Mouse (Mus musculus) CH12.LX (cell line): ENCODE measurements around the gene Gm44973. TPM values are rescaled to one million over a fixed set of nuclear protein-coding genes. Genes with fewer than 3 reads are reported as not detected.

ENCODE experiments used
- DNase-seq: peaks from one replicate; pipeline ENCODE4 v3.0.0-alpha.2; 2013; ENCODE audit errors: extremely low read depth
- H3K27ac ChIP-seq: 2 replicates; pipeline ENCODE4 v1.5.1; 2012; ENCODE audit warnings: low read depth, mild to moderate bottlenecking, control low read depth, moderate library complexity; ENCODE audit not compliant: insufficient read depth
- H3K27me3 ChIP-seq: replicated peaks from 2 replicates; pipeline ENCODE3; 2012; ENCODE audit warnings: inconsistent platforms
- H3K36me3 ChIP-seq, 2 experiments: replicated peaks in 1 of 2; 2 replicates each; pipeline versions ENCODE3 to v1.6.1; 2012; ENCODE audit warnings: inconsistent platforms in 1 of 2, low read length in 1 of 2, mild to moderate bottlenecking in 1 of 2, mixed read lengths in 1 of 2, moderate library complexity in 1 of 2; ENCODE audit not compliant: control insufficient read depth in 1 of 2, insufficient read depth in 1 of 2
- H3K4me1 ChIP-seq, 2 experiments: 2 replicates each; pipeline ENCODE4 v1.6.1; 2012; ENCODE audit warnings: inconsistent platforms in 1 of 2, moderate library complexity in 1 of 2; ENCODE audit not compliant: insufficient read depth in 2 of 2, control insufficient read depth in 1 of 2
- H3K4me2 ChIP-seq: 2 replicates; pipeline ENCODE4 v1.6.1; 2012; ENCODE audit warnings: low read depth, mild to moderate bottlenecking, control low read depth; ENCODE audit not compliant: poor library complexity, insufficient read depth, severe bottlenecking
- H3K4me3 ChIP-seq, 3 experiments: fragments of 150-350 bp in 1 of 3; sonication (generic) in 1 of 3; replicated peaks in 1 of 3; 2 replicates each; pipeline versions ENCODE3 to v1.5.1; 2011 to 2012; ENCODE audit warnings: low read depth in 2 of 3, low read length in 2 of 3, mild to moderate bottlenecking in 2 of 3, moderate library complexity in 2 of 3, control low read depth in 1 of 3, improper control_type of control experiment in 1 of 3, inconsistent platforms in 1 of 3, mixed read lengths in 1 of 3; ENCODE audit not compliant: poor library complexity in 1 of 3
- H3K79me2 ChIP-seq: replicated peaks from 2 replicates; pipeline ENCODE4 v1.6.1; 2012; ENCODE audit warnings: mild to moderate bottlenecking, moderate library complexity; ENCODE audit not compliant: control insufficient read depth, poor library complexity, insufficient read depth, severe bottlenecking; ENCODE audit errors: extremely low read depth
- H3K9ac ChIP-seq: 2 replicates; pipeline ENCODE4 v1.6.1; 2012; ENCODE audit warnings: low read depth, mild to moderate bottlenecking, control low read depth, moderate library complexity; ENCODE audit not compliant: insufficient read depth
- H3K9me3 ChIP-seq: replicated peaks from 2 replicates; pipeline ENCODE3; 2012; ENCODE audit warnings: low read length, inconsistent platforms, mixed read lengths
- BHLHE40 ChIP-seq: IDR thresholded peaks from 2 replicates; pipeline ENCODE4 v1.6.1; 2011; ENCODE audit warnings: mild to moderate bottlenecking, low read depth, low read length, improper control_type of control experiment
- CTCF ChIP-seq, 2 experiments: IDR thresholded peaks in 1 of 2; conservative IDR thresholded peaks in 1 of 2; 2 replicates each; pipeline ENCODE4 v1.5.1; 2011 to 2012; ENCODE audit warnings: low read depth in 2 of 2, low read length in 2 of 2, improper control_type of control experiment in 1 of 2, inconsistent platforms in 1 of 2, mild to moderate bottlenecking in 1 of 2, moderate library complexity in 1 of 2
- E2F4 ChIP-seq: IDR thresholded peaks from 2 replicates; pipeline ENCODE4 v1.6.1; 2011; ENCODE audit warnings: low read depth, low read length, improper control_type of control experiment; ENCODE audit not compliant: insufficient replicate concordance
- ELF1 ChIP-seq: IDR thresholded peaks from 2 replicates; pipeline ENCODE4 v1.6.1; 2014; ENCODE audit warnings: low read depth, mild to moderate bottlenecking, inconsistent platforms, low read length, improper control_type of control experiment
- KAT2A ChIP-seq: IDR thresholded peaks from 2 replicates; pipeline ENCODE4 v1.6.1; 2012; ENCODE audit warnings: low read length, improper control_type of control experiment, inconsistent platforms; ENCODE audit not compliant: insufficient replicate concordance
- MAX ChIP-seq: IDR thresholded peaks from 2 replicates; pipeline ENCODE4 v1.6.1; 2011; ENCODE audit warnings: low read length, improper control_type of control experiment
- MAZ ChIP-seq: IDR thresholded peaks from 2 replicates; pipeline ENCODE4 v1.6.1; 2012; ENCODE audit warnings: low read depth, mild to moderate bottlenecking, inconsistent platforms, low read length, improper control_type of control experiment, moderate library complexity
- MEF2A ChIP-seq: IDR thresholded peaks from 2 replicates; pipeline ENCODE4 v1.6.1; 2014; ENCODE audit warnings: low read depth, mild to moderate bottlenecking, inconsistent platforms, low read length, improper control_type of control experiment, borderline replicate concordance
- NELFE ChIP-seq: IDR thresholded peaks from 2 replicates; pipeline ENCODE4 v1.6.1; 2011; ENCODE audit warnings: low read depth, low read length, improper control_type of control experiment
- NRF1 ChIP-seq: IDR thresholded peaks from 2 replicates; pipeline ENCODE4 v1.6.1; 2014; ENCODE audit warnings: low read depth, mild to moderate bottlenecking, inconsistent platforms, low read length, improper control_type of control experiment, moderate library complexity
- RCOR1 ChIP-seq: conservative IDR thresholded peaks from 2 replicates; pipeline ENCODE4 v1.6.1; 2012; ENCODE audit warnings: low read depth, mild to moderate bottlenecking, inconsistent platforms, low read length, improper control_type of control experiment
- SMC3 ChIP-seq: IDR thresholded peaks from 2 replicates; pipeline ENCODE4 v1.6.1; 2011; ENCODE audit warnings: low read depth, low read length, improper control_type of control experiment
- USF1 ChIP-seq: IDR thresholded peaks from 2 replicates; pipeline ENCODE4 v1.6.1; 2014; ENCODE audit warnings: low read depth, mild to moderate bottlenecking, inconsistent platforms, low read length, improper control_type of control experiment
- USF2 ChIP-seq: conservative IDR thresholded peaks from 2 replicates; pipeline ENCODE4 v1.6.1; 2011; ENCODE audit warnings: low read depth, low read length, improper control_type of control experiment
- ZMIZ1 ChIP-seq: IDR thresholded peaks from 2 replicates; pipeline ENCODE4 v1.6.1; 2012; ENCODE audit warnings: low read depth, mild to moderate bottlenecking, inconsistent platforms, low read length, improper control_type of control experiment
- dilution Hi-C: fragments of 300-500 bp; cut with MboI; formaldehyde crosslinking; loops from 2 replicates; pipeline ENCODE4 v1.14.3; 2020; ENCODE audit warnings: low sequenced_read_pairs; ENCODE audit not compliant: extremely low pct_unique_long_range_greater_than_20kb, extremely low pct_ligation_motif_present
- in situ Hi-C: fragments of 300-500 bp; cut with MboI; formaldehyde crosslinking; loops from 3 replicates; pipeline ENCODE4 v1.14.3; 2019; ENCODE audit warnings: low sequenced_read_pairs, low pct_ligation_motif_present, low pct_unique_long_range_greater_than_20kb, mixed read lengths
- polyA plus RNA-seq: library from polyadenylated mRNA; unstranded; fragments of >175 nt; gene quantifications from 2 replicates; pipeline ENCODE4 v1.2.1, GENCODE M21; 2012; ENCODE audit warnings: low read depth; ENCODE audit not compliant: insufficient read length
- total RNA-seq, 2 experiments: library from RNA; depleted of rRNA; stranded (reverse); fragments of 300-350 nt in 1 of 2; fragments of >200 nt in 1 of 2; gene quantifications; 2 replicates each; pipeline ENCODE4 v1.2.3; 2012 to 2014

The Gm44973 gene
- total and polyA plus RNA-seq, 3 experiments, result 1.3 to 6.3 TPM; not detected in 1

GRCm38 (mm10) chr7:5020685-5021084, 5.4 kb downstream of the Gm44973 start:
- TF ChIP-seq USF1 (no peak), MEF2A (no peak), MAX (peak; percentile 8; the same call in 1 of the 2 replicates), MAZ (0 out of 2 replicates have a peak, but pooled peaks have one; percentile 5)
- TF ChIP-seq, all 38 proteins: peak for 2
- no peaks in the 10 kb centered on the region for H3K27me3 ChIP-seq
- H3K4me3 ChIP-seq, result peak overlapping the region; percentile 81 to 82 (median 81)
- no peak for DNase-seq
- peak overlapping the region; percentile 98 for H3K9ac ChIP-seq
- peaks cover 0 to 35% of the 10 kb centered on the region in 2 experiments; a peak in 2 of 4 replicates for H3K4me1 ChIP-seq
- H3K79me2 ChIP-seq, result peaks cover 33% of the 10 kb centered on the region
- peaks cover 35 to 57% of the 10 kb centered on the region in 2 experiments for H3K36me3 ChIP-seq
- peak overlapping the region; percentile 83 for H3K4me2 ChIP-seq
- H3K9me3 ChIP-seq, result peaks cover 6% of the 10 kb centered on the region
- dilution Hi-C loops (no loop called here), in situ Hi-C loops (no loop called here)
- peak overlapping the region; percentile 54; the same call in 1 of the 2 replicates for H3K27ac ChIP-seq

- no peak overlapping the region for H3K27ac ChIP-seq
- in situ Hi-C loops, result no loop called here
- peaks cover 39 to 62% of the 10 kb centered on the region in 2 experiments for H3K36me3 ChIP-seq
- peak overlapping the region; percentile 83 for H3K4me2 ChIP-seq
- H3K9ac ChIP-seq, result peak overlapping the region; percentile 98
- no peak for DNase-seq
- H3K4me1 ChIP-seq, result peaks cover 0 to 31% of the 10 kb centered on the region in 2 experiments; a peak in 2 of 4 replicates
- H3K9me3 ChIP-seq, result peaks cover 6% of the 10 kb centered on the region
- TF ChIP-seq NRF1, result no peak
- TF ChIP-seq USF1, result no peak
- TF ChIP-seq ZMIZ1, result no peak
- TF ChIP-seq CTCF (conservative IDR thresholded peaks at IDR 0.05 in 1 of 2, IDR thresholded peaks at IDR 0.05 in 1 of 2; ENCODE audit: low read depth in 2 of 2, low read length in 2 of 2), result no peak
- no peak for TF ChIP-seq USF2
- TF ChIP-seq MAZ, result no peak
- no peak for TF ChIP-seq ELF1
- no peak for TF ChIP-seq SMC3
- TF ChIP-seq, all 38 proteins: peak for 0
- Histone ChIP-seq H3K79me2 (peaks cover 33% of the 10 kb centered on the region), H3K27me3 (no peaks in the 10 kb centered on the region), H3K4me3 (peak overlapping the region; percentile 81 to 82 (median 81))
- dilution Hi-C loops, result no loop called here
These were observed 5.9 kb downstream of the Gm44973 start for GRCm38 (mm10) chr7:5021197-5021596.

DNA sequence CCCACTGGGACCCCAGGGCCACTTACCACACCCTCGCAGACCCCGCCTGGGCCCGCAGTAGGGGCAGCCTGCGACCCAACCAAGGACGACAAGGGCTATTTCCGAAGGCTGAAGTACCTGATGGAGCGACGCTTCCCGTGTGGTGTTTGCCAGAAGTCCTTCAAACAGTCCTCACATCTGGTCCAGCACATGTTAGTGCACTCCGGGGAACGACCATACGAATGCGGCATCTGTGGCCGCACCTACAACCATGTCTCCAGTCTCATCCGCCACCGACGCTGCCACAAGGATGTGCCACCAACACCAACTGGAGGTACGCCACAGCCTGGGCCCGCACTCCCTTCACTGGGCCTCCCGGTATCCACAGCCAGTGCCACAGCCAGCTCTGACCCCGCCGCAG, 14.2 kb downstream of the Gm44973 start:
- in situ Hi-C loops (no loop called here), dilution Hi-C loops (no loop called here)
- peak overlapping the region in 1 of 3 experiments; percentile 13 for H3K4me3 ChIP-seq
- no peaks in the 10 kb centered on the region for H3K4me1 ChIP-seq
- H3K9ac ChIP-seq, result no peak overlapping the region
- DNase-seq, result no peak
- no peak overlapping the region for H3K27ac ChIP-seq
- H3K9me3 ChIP-seq, result peaks cover 33% of the 10 kb centered on the region
- H3K36me3 ChIP-seq, result peaks cover 69 to 94% of the 10 kb centered on the region in 2 experiments
- TF ChIP-seq BHLHE40, result no peak
- no peak for TF ChIP-seq USF2
- TF ChIP-seq KAT2A, result no peak
- no peak for TF ChIP-seq RCOR1
- no peak for TF ChIP-seq E2F4
- no peak for TF ChIP-seq NELFE
- no peak for TF ChIP-seq MAX
- peaks cover 5% of the 10 kb centered on the region; the same call in 1 of the 2 replicates for H3K79me2 ChIP-seq
- no peak overlapping the region for H3K4me2 ChIP-seq
- H3K27me3 ChIP-seq, result no peaks in the 10 kb centered on the region
